Mouse (Mus musculus) MEL (cell line): Measurements from ENCODE around the gene Sat1.

Source experiments
- CTCF ChIP-seq, 3 experiments: IDR thresholded peaks in 2 of 3; conservative IDR thresholded peaks in 1 of 3; 2 replicates each; pipeline ENCODE4 v1.5.1; 2011 to 2012; ENCODE audit warnings: low read length in 3 of 3, low read depth in 2 of 3, mild to moderate bottlenecking in 2 of 3, improper control_type of control experiment in 1 of 3, inconsistent platforms in 1 of 3, mixed read lengths in 1 of 3, moderate library complexity in 1 of 3; ENCODE audit not compliant: control insufficient read depth in 1 of 3, insufficient read depth in 1 of 3, poor library complexity in 1 of 3, severe bottlenecking in 1 of 3
- ELF1 ChIP-seq: IDR thresholded peaks from 2 replicates; pipeline ENCODE4 v1.6.1; 2014; ENCODE audit warnings: low read depth, mild to moderate bottlenecking, inconsistent platforms, low read length, improper control_type of control experiment, moderate library complexity
- MAFK ChIP-seq: IDR thresholded peaks from 2 replicates; pipeline ENCODE4 v1.6.1; 2011; ENCODE audit warnings: low read depth, mild to moderate bottlenecking, low read length, improper control_type of control experiment, borderline replicate concordance
- RCOR1 ChIP-seq: IDR thresholded peaks from 2 replicates; pipeline ENCODE4 v1.6.1; 2012; ENCODE audit warnings: low read depth, mild to moderate bottlenecking, inconsistent platforms, low read length, improper control_type of control experiment
- ZC3H11A ChIP-seq: IDR thresholded peaks from 2 replicates; pipeline ENCODE4 v1.6.1; 2012; ENCODE audit warnings: low read depth, mild to moderate bottlenecking, inconsistent platforms, low read length, improper control_type of control experiment

DNA sequence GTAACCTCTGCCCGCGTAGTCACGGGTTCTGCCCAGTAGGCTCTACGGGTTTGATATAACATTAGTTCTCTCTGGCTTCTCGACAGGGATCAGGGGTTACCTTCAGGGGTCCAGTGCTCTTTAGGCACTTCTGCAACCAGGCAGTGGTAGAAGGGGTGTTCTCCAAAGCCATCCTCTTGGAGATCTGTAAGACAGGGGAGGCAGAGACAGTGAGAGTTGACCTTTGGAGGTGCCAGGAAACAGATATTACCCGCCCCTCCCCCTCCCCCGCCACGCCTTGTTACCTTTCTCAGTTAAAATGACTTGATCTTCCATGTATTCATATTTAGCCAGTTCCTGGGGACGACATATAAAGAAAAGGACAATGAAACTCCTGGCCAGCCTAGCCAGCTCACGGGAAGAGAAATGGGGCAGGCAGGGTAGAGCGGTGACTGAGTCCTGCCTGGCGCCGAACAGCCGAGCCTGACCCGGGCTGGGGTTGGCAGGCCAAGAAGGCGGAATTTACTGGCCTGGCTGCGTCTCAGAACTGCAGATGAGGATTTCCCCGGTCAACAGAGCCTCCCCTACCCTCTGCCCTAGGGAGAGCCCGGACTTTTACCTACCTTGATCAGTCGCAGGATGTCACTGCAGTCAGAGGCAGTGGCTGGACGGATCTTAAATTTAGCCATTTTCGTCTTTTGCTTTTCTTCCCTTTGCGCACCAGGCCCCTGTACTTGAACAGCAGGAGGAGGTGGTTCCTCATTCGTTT is 574 bp downstream of the Sat1 start:
- TF ChIP-seq CTCF (IDR thresholded peaks at IDR 0.05 in 2 of 3, conservative IDR thresholded peaks at IDR 0.05 in 1 of 3; ENCODE audit: control insufficient read depth in 1 of 3, insufficient read depth in 1 of 3, low read depth in 2 of 3, low read length in 3 of 3, poor library complexity in 1 of 3, severe bottlenecking in 1 of 3) (no peak), MAFK (no peak), RCOR1 (no peak), ZC3H11A (no peak), ELF1 (no peak)
